Mouse (Mus musculus) small intestine, adult 10 weeks (tissue): ENCODE measurements around the gene Ulk1. TPM values are rescaled to one million over a fixed set of nuclear protein-coding genes. Genes with fewer than 3 reads are reported as not detected.

Source experiments
- polyA plus RNA-seq: library from polyadenylated mRNA; stranded (reverse); fragments of 350-450 nt; fragmentation: Illumina TruSeq; extraction: RNeasy Lipid Tissue Mini Kit (QIAGEN cat#74804); gene quantifications from one replicate; pipeline ENCODE4 v1.2.3, GENCODE M21; 2014; ENCODE audit warnings: low replicate concordance

Ulk1 gene
- polyA plus RNA-seq: 3.7 TPM

GRCm38 (mm10) chr5:110809667-110810325 lies at the start of gene Ulk1:
Gene Ulk1 (minus strand): TSS chr5:110810097.

GRCm38 (mm10) chr5:110839678-110840365 lies 29.9 kb upstream of the Ulk1 start, which contains the start of the genes Hscb and Chek2:
Gene Hscb (minus strand): TSS chr5:110839777.
Gene Chek2 (plus strand): TSS chr5:110839979.

GRCm38 (mm10) chr5:110779998-110780760 lies 29.7 kb downstream of the Ulk1 start, which contains the start of gene Pus1:
Gene Pus1 (minus strand): TSS chr5:110780659.

GRCm38 (mm10) chr5:110770448-110771158 lies 39.3 kb downstream of the Ulk1 start, which contains the start of gene Ep400:
Gene Ep400 (minus strand): TSS chr5:110770717.

Other genes starting within 250 kb of the Ulk1 start
- gene Noc4l, start 156.7 kb downstream of the Ulk1 start, polyA plus RNA-seq: 1.0 TPM
- gene Ddx51, start 156.6 kb downstream of the Ulk1 start, polyA plus RNA-seq: 2.6 TPM
- gene Ep400, start 39.4 kb downstream of the Ulk1 start, polyA plus RNA-seq: 11.1 TPM
- gene Pus1, start 29.4 kb downstream of the Ulk1 start, polyA plus RNA-seq: 0.30 TPM
- gene Hscb, start 29.7 kb upstream of the Ulk1 start, polyA plus RNA-seq: 38.6 TPM
- 19.2 TPM for gene Chek2, start 29.9 kb upstream of the Ulk1 start, polyA plus RNA-seq
- 0.37 TPM for gene Ttc28, start 69.7 kb upstream of the Ulk1 start, polyA plus RNA-seq